Mouse (Mus musculus) ES-E14 (cell line): ENCODE results near the gene Cys1.
A peak's percentile ranks its signal among the peaks of the same experiment; 100 is the strongest.
"Not testable (repeated sequence)": the region's sequence is repeated elsewhere in the genome, so short reads cannot be mapped to it uniquely, and the experiment has no call there.

Experiments used
- HCFC1 ChIP-seq: IDR thresholded peaks from 2 replicates; pipeline ENCODE4 v1.6.1; 2012; ENCODE audit warnings: low read length, inconsistent platforms, borderline replicate concordance; ENCODE audit not compliant: insufficient read depth
- MAFK ChIP-seq: IDR thresholded peaks from 2 replicates; pipeline ENCODE4 v1.6.1; 2014; ENCODE audit warnings: mild to moderate bottlenecking, low read depth, low read length, inconsistent platforms; ENCODE audit not compliant: insufficient read depth
- ZC3H11A ChIP-seq: IDR thresholded peaks from 2 replicates; pipeline ENCODE4 v1.6.1; 2012; ENCODE audit warnings: low read depth, mild to moderate bottlenecking, inconsistent platforms, low read length, borderline replicate concordance
- ZNF384 ChIP-seq: IDR thresholded peaks from 2 replicates; pipeline ENCODE4 v1.6.1; 2012; ENCODE audit warnings: low read depth, low read length, inconsistent platforms

GRCm38 (mm10) chr12:24701621-24702020, 20.0 kb upstream of the Cys1 start:
- not testable (repeated sequence) for TF ChIP-seq HCFC1, MAFK, ZC3H11A
- peak; percentile 53; the same call in 1 of the 2 replicates for TF ChIP-seq ZNF384
